Mouse (Mus musculus) layer of hippocampus, adult 9-10 months (tissue): ENCODE measurements around the gene Pdcd4.
"Not testable (repeated sequence)": the region's sequence is repeated elsewhere in the genome, so short reads cannot be mapped to it uniquely, and the experiment has no call there.

Experiments used
- DNase-seq: peaks from one replicate; pipeline ENCODE4 v3.0.0; 2022; ENCODE audit warnings: low spot score

The Pdcd4 gene

DNA sequence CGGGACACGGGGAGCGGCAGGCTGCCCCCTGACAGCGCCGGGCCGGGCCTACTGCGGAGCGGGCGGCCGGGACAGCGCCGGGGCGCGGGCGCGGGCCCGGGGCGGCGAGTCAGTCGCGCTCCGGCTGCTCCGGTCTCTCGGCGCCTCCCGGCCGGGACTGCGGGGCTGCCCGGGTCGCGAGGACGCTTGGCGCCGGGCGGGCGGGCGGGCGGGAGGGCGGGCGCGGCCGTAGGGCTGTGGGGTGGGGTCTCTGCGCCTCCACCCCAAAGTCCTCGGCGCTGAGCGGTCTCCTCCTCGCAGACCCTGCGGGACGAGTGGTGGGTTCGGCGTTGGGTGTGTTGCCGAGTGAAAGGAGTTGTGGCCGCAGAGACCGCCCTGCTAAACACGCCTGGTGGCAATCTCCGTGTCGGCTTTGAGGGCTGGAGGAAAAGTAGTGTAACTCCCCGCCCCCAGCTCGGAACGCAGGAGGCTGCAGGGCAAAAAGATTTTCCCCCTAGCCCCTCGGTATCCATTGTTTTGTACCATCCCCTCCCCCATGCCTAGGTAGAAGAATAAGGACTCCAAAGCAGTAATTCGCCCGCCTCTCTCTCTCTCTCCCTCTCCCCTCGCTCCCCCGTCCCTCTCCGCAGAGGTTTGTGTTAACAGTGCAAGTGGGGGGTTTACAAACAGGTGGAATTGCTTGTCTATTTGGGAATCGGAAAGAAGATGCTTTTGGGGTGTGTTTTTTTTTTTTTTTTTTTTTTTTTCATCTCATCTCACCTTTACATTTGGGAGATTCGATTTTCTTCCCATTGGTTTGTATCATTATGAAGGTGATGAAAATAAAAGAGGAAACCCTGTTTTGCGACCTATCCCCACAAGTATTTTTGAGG is 53.4 kb downstream of the Pdcd4 start:
- no peak for DNase-seq

DNA sequence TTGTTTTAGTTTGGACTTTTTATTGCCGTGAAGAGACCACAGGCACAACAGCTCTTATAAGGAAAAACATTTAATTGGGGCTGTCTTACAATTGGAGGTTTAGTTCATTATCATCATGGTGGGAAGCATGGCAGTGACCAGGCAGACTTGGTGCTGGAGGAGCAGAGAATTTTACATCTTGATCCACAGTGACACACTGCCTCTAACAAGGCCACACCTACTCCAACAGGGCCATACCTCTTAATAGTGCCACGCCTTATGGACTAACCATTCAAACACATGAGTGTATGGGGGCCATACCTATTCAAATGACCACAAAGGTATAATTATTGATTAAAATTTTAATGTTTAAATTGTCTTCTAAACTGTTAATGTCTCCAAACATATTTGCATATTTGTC is 65.5 kb downstream of the Pdcd4 start:
- no peak for DNase-seq

DNA sequence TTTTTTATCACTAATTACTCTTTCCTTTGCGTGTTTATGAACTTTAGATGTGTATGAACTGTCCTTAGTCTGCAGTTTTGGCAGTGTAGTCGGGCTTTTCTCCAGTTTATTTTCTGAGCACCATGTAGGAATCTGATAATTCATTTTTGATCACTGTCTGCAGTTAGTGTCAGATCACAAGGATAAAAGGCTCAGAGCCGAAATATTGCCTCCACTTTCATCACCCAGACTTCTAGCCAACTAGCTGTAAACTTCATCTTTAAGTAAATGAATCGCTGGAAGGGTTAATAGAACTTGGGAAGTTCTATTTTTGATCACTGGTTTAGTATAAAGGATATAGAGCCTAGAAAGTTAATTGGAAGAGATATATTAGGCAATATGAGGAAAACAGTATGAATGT is 70.5 kb downstream of the Pdcd4 start:
- no peak for DNase-seq

DNA sequence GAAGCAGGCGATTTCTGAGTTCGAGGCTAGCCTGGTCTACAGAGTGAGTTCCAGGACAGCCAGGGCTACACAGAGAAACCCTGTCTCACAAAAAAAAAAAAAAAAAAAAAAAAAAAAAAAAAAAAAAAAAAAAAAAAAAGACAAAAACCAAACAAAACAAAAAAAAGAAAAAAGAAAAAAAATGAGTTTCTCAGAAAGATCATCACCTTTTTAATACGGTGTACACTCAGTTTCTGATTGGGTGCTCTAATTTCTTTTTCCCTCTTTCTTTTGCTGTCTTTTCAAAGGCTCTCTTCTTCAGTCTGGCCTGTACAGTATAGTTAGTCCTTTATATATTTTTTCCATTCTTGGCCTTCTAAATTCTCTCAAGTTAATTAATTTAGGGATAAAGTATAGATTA is 72.3 kb downstream of the Pdcd4 start:
- not testable (repeated sequence) for DNase-seq

DNA sequence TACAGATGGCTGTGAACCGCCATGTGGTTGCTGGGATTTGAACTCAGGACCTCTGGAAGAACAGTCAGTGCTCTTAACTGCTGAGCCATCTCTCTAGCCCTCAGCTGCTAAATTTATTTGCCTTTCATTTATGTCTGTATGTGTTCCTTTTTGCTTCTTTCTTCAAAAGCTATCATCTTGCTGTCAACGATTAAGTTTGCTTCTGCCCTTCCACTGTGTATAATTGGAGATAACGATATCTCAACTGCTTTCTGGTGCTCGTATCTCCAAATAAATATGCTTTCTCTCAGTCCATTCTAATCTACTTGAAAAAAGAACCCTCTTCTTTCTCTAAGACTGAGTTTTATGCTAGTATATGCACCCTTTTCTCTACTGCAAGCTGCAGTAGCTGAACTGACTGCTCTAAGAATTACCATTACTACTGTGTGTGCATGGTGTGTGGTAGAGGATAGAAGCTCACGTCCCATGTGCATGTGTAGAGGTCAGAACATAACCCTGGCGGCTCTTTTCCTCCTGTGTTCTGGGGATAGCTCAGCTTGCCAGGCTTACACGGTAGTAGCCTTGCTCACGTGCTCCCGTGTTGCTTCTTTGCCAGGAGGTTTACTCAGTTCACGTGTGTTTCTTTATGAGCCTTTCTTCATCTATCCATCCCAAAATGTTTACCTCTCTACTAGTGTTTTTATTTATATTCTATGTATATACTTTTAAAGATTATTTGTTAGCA is 73.0 kb downstream of the Pdcd4 start:
- no peak for DNase-seq

DNA sequence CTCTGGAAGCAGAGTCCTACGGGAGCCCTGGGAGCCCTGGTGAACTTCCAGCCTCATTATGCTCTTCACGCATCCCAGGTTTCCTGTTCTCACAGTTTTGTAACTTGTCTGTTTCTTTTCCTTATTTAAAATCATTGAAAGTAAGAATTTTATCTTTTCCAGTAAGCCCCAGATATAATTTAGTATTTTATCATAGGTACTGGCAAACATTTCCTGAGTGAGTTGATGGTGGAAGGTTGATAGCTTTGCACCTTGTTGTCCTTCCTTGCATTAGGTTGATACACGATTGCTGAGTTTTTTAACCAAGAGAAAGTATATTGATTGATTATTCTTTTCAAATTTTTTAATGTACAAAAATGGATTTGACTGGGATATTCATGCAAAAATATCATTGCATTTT is 77.2 kb downstream of the Pdcd4 start:
- no peak for DNase-seq

DNA sequence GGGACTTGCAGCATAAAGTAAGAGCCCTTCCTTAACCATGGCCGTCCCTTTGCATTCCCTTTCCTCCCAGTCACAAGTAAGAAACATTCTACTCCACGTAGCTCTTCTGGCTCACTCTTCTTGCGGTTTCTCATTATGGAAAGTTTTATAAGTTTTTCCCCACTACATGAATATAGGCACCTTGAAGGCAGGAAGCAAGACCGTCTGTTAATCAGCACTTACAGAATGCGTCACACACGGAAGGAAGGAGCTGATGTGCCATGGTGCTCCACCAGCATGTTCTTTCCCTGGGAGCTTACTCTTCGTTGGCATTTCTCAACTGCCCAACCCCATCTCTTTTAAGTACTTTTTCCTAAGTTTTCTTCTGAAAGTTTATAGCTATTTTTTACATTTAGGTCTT is 79.9 kb downstream of the Pdcd4 start:
- DNase-seq = no peak

DNA sequence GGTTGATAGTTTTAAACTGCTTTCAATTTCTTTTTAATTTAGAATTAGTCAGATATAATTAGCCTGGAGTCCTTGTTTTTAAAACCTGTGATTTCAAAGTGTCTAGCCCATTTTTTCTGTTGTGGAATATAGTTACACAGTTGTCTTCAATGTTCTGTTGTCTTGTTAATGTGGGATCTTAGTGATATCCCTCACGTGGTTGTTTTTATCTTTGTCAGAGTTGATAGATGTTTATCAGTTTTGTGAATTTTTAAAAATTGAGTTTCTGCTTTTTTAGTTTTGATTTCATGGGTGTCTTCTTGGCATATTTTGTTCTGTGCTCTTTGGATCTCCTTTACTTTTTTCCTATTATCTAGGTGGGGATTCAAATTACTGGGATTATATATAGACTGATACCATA is 81.6 kb downstream of the Pdcd4 start:
- no peak for DNase-seq
